Mouse (Mus musculus): ENCODE measurements at regions not wholly inside any gene's neighbourhood (a gene's known extent, or its start where the extent isn't known, plus 50 kb on each side); places are given as distances from the start of the nearest gene placed in this dataset.

DNA sequence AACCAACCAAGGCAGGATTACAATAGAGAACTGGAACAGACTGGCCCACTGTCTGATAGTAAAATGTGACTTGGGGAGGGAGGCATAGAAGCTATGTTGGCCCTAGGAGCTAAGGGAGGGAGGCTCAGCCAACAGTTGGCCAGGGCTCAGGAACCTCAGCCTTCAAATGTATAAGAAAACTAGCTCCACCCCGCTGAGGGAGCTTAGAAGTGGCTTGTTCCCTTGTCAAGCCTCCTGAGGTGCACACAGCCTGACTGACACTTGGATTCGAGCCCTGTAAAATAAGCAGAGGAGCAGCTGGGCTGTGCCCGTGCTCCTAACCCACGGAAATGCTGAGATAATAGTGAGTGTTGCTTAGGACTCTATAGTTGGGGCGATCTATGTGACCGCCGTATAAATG is 144.7 kb downstream of the Fam43a start:
- intact Hi-C loops (cut with DNase I) = loop anchor here (5.0 kb wide), 1 partner anchor 92 kb away; no protein-coding TSS in a partner anchor
- TF ChIP-seq CTCF (IDR thresholded peaks at IDR 0.05) = no peak
- H3K27ac ChIP-seq = peak overlapping the region; percentile 40; the same call in 1 of the 2 replicates
- H3K4me3 ChIP-seq = no peak overlapping the region
- DNase-seq = no peak

- intact Hi-C loops (cut with DNase I) = no loop called here
- H3K4me3 ChIP-seq = no peak overlapping the region; the same call in 1 of the 2 replicates
- peak; percentile 32; the same call in 1 of the 2 replicates for TF ChIP-seq CTCF (IDR thresholded peaks at IDR 0.05)
- H3K27ac ChIP-seq = peak overlapping the region; percentile 90
- DNase-seq = peak; percentile 82
Measured at GRCm38 (mm10) chr16:30745598-30746181, 146.2 kb downstream of the Fam43a start.

- Histone ChIP-seq H3K4me3 (no peak overlapping the region), H3K27ac (peak overlapping the region; percentile 90)
- DNase-seq = no peak
- intact Hi-C loops (cut with DNase I) = no loop called here
- no peak for TF ChIP-seq CTCF (IDR thresholded peaks at IDR 0.05)
Measured at GRCm38 (mm10) chr16:30746211-30746610, 146.7 kb downstream of the Fam43a start.

DNA sequence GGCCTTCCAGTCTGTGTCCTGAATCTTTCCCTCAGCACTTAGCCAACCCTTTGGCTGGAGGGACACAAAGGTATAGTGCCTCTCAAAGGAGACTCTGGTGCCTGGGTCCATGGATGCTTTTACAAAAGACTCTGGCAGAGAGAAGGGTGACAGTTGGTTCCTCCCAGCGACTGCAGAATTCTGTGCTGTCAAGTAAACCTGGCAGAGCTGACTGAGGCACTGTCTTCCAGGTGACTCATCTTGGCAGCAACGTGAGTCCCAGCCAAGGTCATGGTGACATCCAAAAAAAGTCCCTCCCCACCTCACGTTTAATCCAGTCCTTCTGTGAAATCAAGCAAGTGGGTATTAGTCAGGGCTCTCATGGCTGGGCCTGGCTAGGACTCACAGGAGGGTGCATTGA is 150.3 kb downstream of the Fam43a start:
- DNase-seq = no peak
- TF ChIP-seq CTCF (IDR thresholded peaks at IDR 0.05) = no peak
- Histone ChIP-seq H3K4me3 (no peak overlapping the region), H3K27ac (no peak overlapping the region)
- intact Hi-C loops (cut with DNase I) = no loop called here

DNA sequence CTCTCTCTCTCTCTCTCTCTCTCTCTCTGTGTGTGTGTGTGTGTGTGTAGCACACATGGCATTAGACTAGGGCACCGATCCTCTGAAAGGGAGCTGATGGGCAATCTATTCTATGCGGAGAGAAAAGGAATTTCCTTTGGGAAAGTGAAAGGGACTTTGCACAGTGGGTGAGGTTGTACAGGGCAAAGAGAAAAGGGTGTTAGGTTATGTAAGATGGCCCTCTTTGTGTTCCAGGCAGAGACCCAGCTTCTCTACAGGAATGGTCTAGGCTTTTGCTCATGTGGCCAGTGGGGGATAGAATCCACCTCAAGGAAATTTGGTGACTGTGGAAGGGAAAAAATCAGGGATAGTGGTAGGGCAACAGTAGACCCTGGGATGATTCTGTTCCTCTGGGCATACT is 156.2 kb downstream of the Fam43a start:
- H3K27ac ChIP-seq = no peak overlapping the region
- TF ChIP-seq CTCF (IDR thresholded peaks at IDR 0.05) = no peak
- no peak for DNase-seq
- intact Hi-C loops (cut with DNase I) = no loop called here
- H3K4me3 ChIP-seq = no peak overlapping the region

DNA sequence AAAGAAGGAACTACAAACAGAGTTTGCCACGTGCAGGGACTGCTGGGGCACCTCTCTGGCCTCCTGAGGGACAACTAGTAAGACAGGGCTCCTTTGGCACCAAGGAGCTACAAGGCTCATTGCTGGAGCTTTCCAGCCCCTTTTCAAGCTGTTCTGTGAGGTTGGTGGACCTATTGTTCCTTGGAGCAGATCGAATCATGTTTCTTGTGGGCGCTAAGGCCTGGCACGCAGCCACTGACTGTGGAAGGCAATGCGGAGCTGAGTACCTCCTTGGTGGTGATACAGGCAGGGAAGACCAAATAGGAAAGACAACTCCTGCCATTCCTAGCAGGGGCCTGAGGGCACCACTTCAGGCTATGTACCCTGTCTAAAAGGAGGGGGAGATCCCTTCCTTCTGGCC is 157.2 kb downstream of the Fam43a start:
- H3K4me3 ChIP-seq = no peak overlapping the region
- no peak overlapping the region for H3K27ac ChIP-seq
- intact Hi-C loops (cut with DNase I) = no loop called here
- TF ChIP-seq CTCF (IDR thresholded peaks at IDR 0.05) = no peak
- DNase-seq = no peak

GRCm38 (mm10) chr16:30757556-30757955 is 158.0 kb downstream of the Fam43a start:
- H3K27ac ChIP-seq = no peak overlapping the region
- H3K4me3 ChIP-seq = no peak overlapping the region
- TF ChIP-seq CTCF (IDR thresholded peaks at IDR 0.05) = no peak
- no peak for DNase-seq
- intact Hi-C loops (cut with DNase I) = no loop called here

DNA sequence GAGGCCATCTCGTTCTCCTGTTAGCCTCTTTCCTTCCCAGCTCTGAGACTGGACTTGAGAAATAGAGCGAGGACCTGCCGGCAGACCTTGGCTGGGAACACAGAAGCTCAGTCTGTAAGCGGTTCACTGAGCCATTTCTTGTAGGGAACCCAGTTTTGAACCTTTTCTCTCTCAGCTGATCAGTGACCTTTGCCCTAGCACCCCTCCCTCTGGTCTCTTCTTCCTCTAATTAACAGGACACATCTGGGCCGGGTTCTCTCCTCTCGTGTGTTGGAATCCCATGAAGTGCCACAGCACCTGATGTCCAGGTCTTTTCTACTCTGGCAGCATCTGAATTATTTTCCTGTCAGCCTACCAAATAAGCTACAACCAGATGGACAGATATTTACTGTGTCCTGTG is 158.5 kb downstream of the Fam43a start:
- TF ChIP-seq CTCF (IDR thresholded peaks at IDR 0.05) = no peak
- DNase-seq = no peak
- intact Hi-C loops (cut with DNase I) = no loop called here
- no peak overlapping the region for H3K27ac ChIP-seq
- H3K4me3 ChIP-seq = no peak overlapping the region

GRCm38 (mm10) chr16:30759503-30759902 is 160.0 kb downstream of the Fam43a start:
- no peak for DNase-seq
- H3K4me3 ChIP-seq = no peak overlapping the region
- TF ChIP-seq CTCF (IDR thresholded peaks at IDR 0.05) = no peak
- intact Hi-C loops (cut with DNase I) = no loop called here
- H3K27ac ChIP-seq = no peak overlapping the region

DNA sequence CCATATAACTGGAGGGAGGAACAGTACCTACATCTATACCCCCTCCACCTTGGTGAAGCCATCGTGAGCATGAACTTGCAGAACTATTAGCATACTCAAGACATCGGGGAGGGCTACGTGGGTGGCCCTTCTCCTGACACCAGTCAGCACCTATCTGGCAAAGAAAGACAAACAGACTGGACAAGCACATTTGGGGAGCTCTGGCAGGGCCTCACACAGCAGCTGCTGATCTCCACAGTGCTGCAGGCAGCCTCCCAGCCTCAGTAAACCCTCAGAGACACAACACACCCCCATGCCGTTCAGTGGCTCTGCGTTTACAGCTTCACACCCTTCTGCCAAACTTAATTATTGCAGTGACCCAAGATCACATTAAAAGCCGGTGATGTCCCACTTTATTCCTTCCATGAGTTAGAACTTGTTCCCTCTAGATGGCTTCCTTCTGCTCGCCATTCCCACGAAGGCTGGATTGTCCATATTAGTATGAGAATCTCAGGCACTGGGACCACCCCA is 161.7 kb downstream of the Fam43a start:
- intact Hi-C loops (cut with DNase I) = no loop called here
- TF ChIP-seq CTCF (IDR thresholded peaks at IDR 0.05) = no peak
- no peak for DNase-seq
- Histone ChIP-seq H3K4me3 (no peak overlapping the region), H3K27ac (no peak overlapping the region)

- TF ChIP-seq CTCF (IDR thresholded peaks at IDR 0.05) = no peak
- Histone ChIP-seq H3K4me3 (no peak overlapping the region), H3K27ac (no peak overlapping the region)
- intact Hi-C loops (cut with DNase I) = no loop called here
- no peak for DNase-seq
Measured at GRCm38 (mm10) chr16:30762898-30763595, 163.5 kb downstream of the Fam43a start.

DNA sequence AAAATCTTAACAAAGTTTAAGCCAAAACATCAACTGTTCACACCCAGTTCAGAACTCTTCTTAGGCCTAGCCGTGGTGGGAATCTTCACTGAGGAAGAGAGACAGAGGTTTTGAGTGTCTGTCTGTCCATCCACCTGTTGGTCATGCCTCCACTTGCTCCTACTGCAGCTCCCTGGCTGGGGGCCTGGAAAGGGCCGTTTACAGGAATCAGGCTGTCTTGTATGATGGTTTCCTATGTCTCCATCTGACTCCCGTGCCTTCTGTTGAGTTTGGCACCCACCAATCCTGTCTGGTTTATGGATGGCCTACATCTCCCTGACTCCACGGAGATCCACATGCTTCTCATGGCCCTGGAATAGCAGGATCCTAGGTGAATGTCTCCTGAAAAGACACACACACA is 166.1 kb downstream of the Fam43a start:
- H3K4me3 ChIP-seq = no peak overlapping the region
- DNase-seq = no peak
- TF ChIP-seq CTCF (IDR thresholded peaks at IDR 0.05) = no peak
- H3K27ac ChIP-seq = no peak overlapping the region
- intact Hi-C loops (cut with DNase I) = no loop called here

GRCm38 (mm10) chr16:30769007-30769442 is 169.5 kb downstream of the Fam43a start:
- intact Hi-C loops (cut with DNase I) = no loop called here
- no peak for TF ChIP-seq CTCF (IDR thresholded peaks at IDR 0.05)
- H3K4me3 ChIP-seq = no peak overlapping the region
- DNase-seq = no peak
- peak overlapping the region; percentile 61; the same call in 1 of the 2 replicates for H3K27ac ChIP-seq
